Mouse (Mus musculus) small intestine, adult 10 weeks (tissue): ENCODE data around the gene Atp13a4. TPM values are rescaled to one million over a fixed set of nuclear protein-coding genes. Genes with fewer than 3 reads are reported as not detected.

Source experiments
- polyA plus RNA-seq: library from polyadenylated mRNA; stranded (reverse); fragments of 350-450 nt; fragmentation: Illumina TruSeq; extraction: RNeasy Lipid Tissue Mini Kit (QIAGEN cat#74804); gene quantifications from one replicate; pipeline ENCODE4 v1.2.3, GENCODE M21; 2014; ENCODE audit warnings: low replicate concordance

Atp13a4 gene
- polyA plus RNA-seq: not detected

DNA sequence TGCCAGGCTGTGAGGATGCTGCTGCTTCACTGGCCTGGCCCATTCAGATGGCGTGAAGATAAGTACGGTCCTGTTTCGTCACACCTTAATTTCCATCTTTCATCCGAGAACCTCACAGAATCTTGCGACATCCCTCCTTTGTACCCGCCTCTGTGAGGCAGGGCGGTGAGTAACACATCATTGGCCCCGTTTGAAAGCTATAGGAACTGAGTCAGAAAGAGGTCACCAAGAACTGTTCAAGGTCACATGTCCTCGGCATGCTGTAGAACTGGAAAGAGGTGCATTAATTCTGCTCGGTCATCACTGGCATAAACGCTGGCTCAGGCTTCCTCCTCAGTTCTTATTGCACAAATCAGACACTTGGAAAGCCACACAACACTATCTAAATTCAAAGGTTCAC is at the start of gene Atp13a4:
Gene Atp13a4 (minus strand): TSS at position 36 of the 400 bp plus-strand sequence.

DNA sequence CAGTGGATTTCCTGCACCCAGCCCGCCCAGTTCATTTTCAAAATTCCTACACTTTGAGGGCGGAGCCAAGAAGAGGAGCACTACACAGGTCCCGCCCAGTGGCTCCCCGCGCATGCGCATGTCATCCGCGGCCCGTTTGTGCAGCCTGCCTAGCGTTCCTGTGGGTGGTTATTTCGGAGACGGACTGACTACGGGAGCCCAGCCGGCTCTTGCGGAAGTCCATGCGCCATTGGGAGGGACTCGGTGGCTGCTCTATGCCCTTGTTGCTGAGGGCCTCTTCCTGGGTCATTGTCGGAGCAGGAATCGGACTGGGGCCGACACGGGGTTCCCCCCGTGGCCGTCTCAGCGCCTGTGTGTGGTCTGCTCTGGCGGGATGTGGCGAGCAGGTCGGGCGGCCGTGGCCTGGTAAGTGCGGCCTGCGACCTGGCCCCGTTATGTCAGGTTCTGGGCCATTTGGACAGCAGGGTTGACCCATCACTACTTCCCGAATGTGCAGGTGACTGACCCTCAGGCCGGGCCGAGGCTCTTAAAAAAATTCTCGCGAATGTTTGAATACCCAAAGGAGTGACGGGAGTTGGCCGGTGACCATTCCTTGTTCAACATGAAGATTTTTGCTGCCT is 34.6 kb upstream of the Atp13a4 start, which contains the start of gene Opa1:
Gene Opa1 (plus strand): TSS at position 168 of the 620 bp plus-strand sequence.

DNA sequence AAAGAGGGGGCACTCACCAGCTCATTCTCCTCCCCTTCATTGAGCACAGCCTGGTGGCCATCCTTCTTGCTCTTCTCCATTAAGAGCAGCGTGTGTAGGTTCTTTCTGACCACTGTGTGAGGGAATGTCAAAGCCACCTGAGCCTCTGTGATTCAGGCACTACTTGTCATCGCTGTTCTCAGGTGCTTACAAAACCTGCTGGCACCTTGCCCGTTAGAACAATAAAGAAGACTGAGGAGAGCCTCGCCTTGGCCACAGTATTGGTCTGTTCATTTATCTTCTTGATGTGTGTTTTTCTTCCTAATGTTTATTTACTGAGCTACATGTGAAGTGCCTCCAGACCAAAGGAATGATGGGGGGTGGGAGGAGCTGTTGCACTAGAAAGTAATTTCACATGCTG is 166.2 kb downstream of the Atp13a4 start, which contains the start of gene Atp13a5:
Gene Atp13a5 (minus strand): TSS at position 275 of the 400 bp plus-strand sequence.

Other genes with a start within 250 kb of the Atp13a4 start
- gene Atp13a5, start 166.1 kb downstream of the Atp13a4 start, polyA plus RNA-seq: not detected
- 73.7 TPM for gene Opa1, start 34.5 kb upstream of the Atp13a4 start, polyA plus RNA-seq